Mouse (Mus musculus) gastrocnemius, adult 2 months (tissue): ENCODE results near the gene Lrrc8b. TPM values are rescaled to one million over a fixed set of nuclear protein-coding genes. Genes with fewer than 3 reads are reported as not detected.

Source experiments
- DNase-seq: peaks from one replicate; pipeline ENCODE4 v3.0.0; 2022
- H3K27ac ChIP-seq: fragments of 200-600 bp; 2 replicates; pipeline ENCODE4 v1.8.1; 2022; ENCODE audit warnings: mild to moderate bottlenecking
- H3K4me3 ChIP-seq: fragments of 200-600 bp; 2 replicates; pipeline ENCODE4 v1.8.1; 2022; ENCODE audit warnings: mild to moderate bottlenecking, moderate library complexity
- CTCF ChIP-seq: fragments of 200-600 bp; IDR thresholded peaks from 2 replicates; pipeline ENCODE4 v1.8.1; 2022; ENCODE audit warnings: antibody characterized with exemption, mild to moderate bottlenecking, moderate library complexity
- intact Hi-C: fragments of 180-260 bp; cut with DNase I; formaldehyde crosslinking; loops from one replicate; pipeline ENCODE4 v1.15.1; 2025
- total RNA-seq, 2 experiments: library from RNA; stranded (reverse); gene quantifications; 2 replicates each; pipeline ENCODE4 v1.2.3; 2021

Lrrc8b gene
- total RNA-seq, 2 experiments from 2014 or later = 1.4 to 2.1 TPM

DNA sequence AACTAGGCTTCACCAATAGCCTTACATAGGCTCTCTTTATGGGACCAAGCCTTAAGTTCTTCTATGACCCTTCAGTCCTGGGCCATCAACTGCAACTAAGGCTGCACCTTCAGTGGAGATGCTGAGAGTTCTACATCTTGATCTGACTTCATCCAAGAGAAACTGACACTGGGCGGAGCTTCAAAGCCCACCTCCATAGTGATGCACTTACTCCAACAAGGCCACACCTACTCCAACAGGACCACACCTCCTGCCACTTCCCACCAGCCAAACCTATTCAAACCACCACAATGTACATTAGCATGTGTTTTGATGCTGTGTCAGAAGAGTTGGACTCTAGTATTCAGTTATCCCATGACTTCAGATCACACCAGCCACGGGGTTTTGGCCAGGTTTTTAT is 120.6 kb downstream of the Lrrc8b start:
- TF ChIP-seq CTCF = no peak
- H3K4me3 ChIP-seq = no peak overlapping the region
- H3K27ac ChIP-seq = no peak overlapping the region
- intact Hi-C loops = no loop called here
- no peak for DNase-seq

DNA sequence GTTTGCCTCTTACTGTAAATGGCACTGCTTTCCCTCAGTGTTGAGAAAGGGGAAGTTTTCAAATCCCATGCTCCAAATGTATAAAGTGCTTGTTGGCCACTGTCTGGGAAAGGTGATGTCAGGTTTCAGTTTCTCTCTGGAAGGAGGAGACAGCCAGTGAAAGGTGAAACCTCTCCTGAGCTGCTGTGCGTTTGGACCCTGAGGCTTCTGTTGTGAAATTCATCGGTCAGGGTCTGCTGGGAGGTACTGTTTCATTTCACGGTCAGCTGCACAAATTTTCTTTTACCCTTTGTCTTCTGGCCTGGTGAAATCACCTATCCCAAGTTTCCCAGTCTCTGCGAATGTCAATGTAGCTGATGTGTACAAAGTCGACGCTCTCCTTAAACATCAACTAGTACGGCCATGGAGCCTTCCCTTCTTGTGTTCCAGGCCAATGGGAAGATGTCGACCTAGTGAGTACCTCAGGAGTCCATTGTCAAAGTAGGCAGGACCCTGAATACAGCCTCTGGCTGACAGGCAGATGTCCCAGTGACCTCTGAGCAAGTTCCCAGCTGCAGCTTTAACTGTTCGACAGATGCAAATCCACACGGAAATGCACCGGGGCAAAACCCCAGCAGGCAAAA is 121.6 kb downstream of the Lrrc8b start:
- no peak for DNase-seq
- TF ChIP-seq CTCF = no peak
- no peak overlapping the region for H3K27ac ChIP-seq
- intact Hi-C loops = no loop called here
- no peak overlapping the region for H3K4me3 ChIP-seq

Other genes starting within 250 kb of the Lrrc8b start
- gene Gbp10, start 176.2 kb upstream of the Lrrc8b start, total RNA-seq = 1 to 10 TPM in 1 of 2 experiments, under 1 TPM in 1; 0.84 to 1.8 TPM
- under 1 TPM; 0.08 to 0.89 TPM for gene Gm43302, start 122.1 kb upstream of the Lrrc8b start, total RNA-seq
- 1 to 10 TPM; 3.8 to 4.1 TPM for gene Gbp6, start 122.1 kb upstream of the Lrrc8b start, total RNA-seq
- gene Lrrc8c, start 103.6 kb downstream of the Lrrc8b start, total RNA-seq = 10 to 100 TPM in 1 of 2 experiments, 1 to 10 TPM in 1; 8.1 to 17.0 TPM